Mouse (Mus musculus): ENCODE measurements around the gene Gdpd1. TPM values are rescaled to one million over a fixed set of nuclear protein-coding genes. Genes with fewer than 3 reads are reported as not detected.
"Not testable (repeated sequence)": the region's sequence is repeated elsewhere in the genome, so short reads cannot be mapped to it uniquely, and the experiment has no call there.

Gene Gdpd1
- total RNA-seq (2021): 10 to 100 TPM; 11.3 to 12.0 TPM
- long read RNA-seq, experiment 1, transcript Gdpd1-201 (10 exons, 2,336 nt): major isoform, 22 of 24 reads
- long read RNA-seq, experiment 1, partial matches to known transcripts: 0 of 24 reads
- long read RNA-seq, experiment 1, other reads (novel, unspliced or antisense): 2 of 24 reads
- long read RNA-seq, experiment 2, transcript Gdpd1-201 (10 exons, 2,336 nt): major isoform, 17 of 18 reads
- long read RNA-seq, experiment 2, partial matches to known transcripts: 0 of 18 reads
- long read RNA-seq, experiment 2, other reads (novel, unspliced or antisense): 1 of 18 reads

GRCm38 (mm10) chr11:87073866-87074440 is at the start of gene Gdpd1:
Gdpd1 (minus strand) TSS chr11:87074062.
- DNase-seq: peak; percentile 89
- intact Hi-C loops (cut with DNase I): no loop called here

- DNase-seq: no peak
- intact Hi-C loops (cut with DNase I): no loop called here
Measured at GRCm38 (mm10) chr11:87121864-87122263, 48.0 kb upstream of the Gdpd1 start.

GRCm38 (mm10) chr11:87110172-87110909 is 36.5 kb upstream of the Gdpd1 start:
- no peak for DNase-seq
- intact Hi-C loops (cut with DNase I): no loop called here

- DNase-seq: peak; percentile 24 to 33
- intact Hi-C loops (cut with DNase I): no loop called here
Measured at GRCm38 (mm10) chr11:87109519-87110171, 35.8 kb upstream of the Gdpd1 start.

GRCm38 (mm10) chr11:87108755-87109518 is 35.1 kb upstream of the Gdpd1 start, which contains the start of gene Ska2:
Ska2 (plus strand) TSS chr11:87109234.
- intact Hi-C loops (cut with DNase I): no loop called here
- peak; percentile 93 to 95 for DNase-seq

GRCm38 (mm10) chr11:87108409-87108754 is 34.5 kb upstream of the Gdpd1 start, which contains the start of gene Prr11:
Prr11 (minus strand) TSS chr11:87108708.
- intact Hi-C loops (cut with DNase I): no loop called here
- DNase-seq: no peak

GRCm38 (mm10) chr11:87087142-87087541 is 13.3 kb upstream of the Gdpd1 start:
- no peak for DNase-seq
- intact Hi-C loops (cut with DNase I): no loop called here

- DNase-seq: peak; percentile 80 to 85
- intact Hi-C loops (cut with DNase I): no loop called here
Measured at GRCm38 (mm10) chr11:87086290-87086984, 12.6 kb upstream of the Gdpd1 start, which contains the start of gene Smg8. Smg8 (minus strand) TSS chr11:87086774.

- intact Hi-C loops (cut with DNase I): no loop called here
- no peak for DNase-seq
Measured at GRCm38 (mm10) chr11:87085461-87085860, 11.6 kb upstream of the Gdpd1 start.

GRCm38 (mm10) chr11:87083712-87084111 is 9.8 kb upstream of the Gdpd1 start:
- intact Hi-C loops (cut with DNase I): no loop called here
- no peak for DNase-seq

GRCm38 (mm10) chr11:87073343-87073865 is 458 bp downstream of the Gdpd1 start:
- DNase-seq: peak; percentile 62 to 73

GRCm38 (mm10) chr11:87062087-87062486 is 11.8 kb downstream of the Gdpd1 start:
- intact Hi-C loops (cut with DNase I): no loop called here
- DNase-seq: no peak

More at GRCm38 (mm10) chr11:87073343-87073865, 458 bp downstream of the Gdpd1 start:
- intact Hi-C loops (cut with DNase I): no loop called here

- intact Hi-C loops (cut with DNase I): no loop called here
- no peak for DNase-seq
Measured at GRCm38 (mm10) chr11:87060410-87060809, 13.5 kb downstream of the Gdpd1 start.

- intact Hi-C loops (cut with DNase I): no loop called here
- no peak for DNase-seq
Measured at GRCm38 (mm10) chr11:87056286-87056685, 17.6 kb downstream of the Gdpd1 start.

- intact Hi-C loops (cut with DNase I); DNase-seq: not testable (repeated sequence)
Measured at GRCm38 (mm10) chr11:87048900-87049299, 25.0 kb downstream of the Gdpd1 start.

GRCm38 (mm10) chr11:87046968-87047367 is 26.9 kb downstream of the Gdpd1 start:
- intact Hi-C loops (cut with DNase I): no loop called here
- DNase-seq: no peak

GRCm38 (mm10) chr11:87043052-87043451 is 30.8 kb downstream of the Gdpd1 start:
- intact Hi-C loops (cut with DNase I): no loop called here
- DNase-seq: no peak

- no peak for DNase-seq
- intact Hi-C loops (cut with DNase I): no loop called here
Measured at GRCm38 (mm10) chr11:87039307-87039963, 34.4 kb downstream of the Gdpd1 start.

- no peak for DNase-seq
- intact Hi-C loops (cut with DNase I): no loop called here
Measured at GRCm38 (mm10) chr11:87036180-87036579, 37.7 kb downstream of the Gdpd1 start.
